Mouse (Mus musculus): Measurements from ENCODE around the gene Nlgn1.

Nlgn1 gene

GRCm38 (mm10) chr3:25683696-25684095 lies 648.6 kb downstream of the Nlgn1 start:
- TF ChIP-seq GATA4 (IDR thresholded peaks at IDR 0.05; ENCODE audit: insufficient replicate concordance, low read length), result no peak

GRCm38 (mm10) chr3:25679373-25679772 lies 652.9 kb downstream of the Nlgn1 start:
- no peak for TF ChIP-seq GATA4 (IDR thresholded peaks at IDR 0.05; ENCODE audit: insufficient replicate concordance, low read length)

DNA sequence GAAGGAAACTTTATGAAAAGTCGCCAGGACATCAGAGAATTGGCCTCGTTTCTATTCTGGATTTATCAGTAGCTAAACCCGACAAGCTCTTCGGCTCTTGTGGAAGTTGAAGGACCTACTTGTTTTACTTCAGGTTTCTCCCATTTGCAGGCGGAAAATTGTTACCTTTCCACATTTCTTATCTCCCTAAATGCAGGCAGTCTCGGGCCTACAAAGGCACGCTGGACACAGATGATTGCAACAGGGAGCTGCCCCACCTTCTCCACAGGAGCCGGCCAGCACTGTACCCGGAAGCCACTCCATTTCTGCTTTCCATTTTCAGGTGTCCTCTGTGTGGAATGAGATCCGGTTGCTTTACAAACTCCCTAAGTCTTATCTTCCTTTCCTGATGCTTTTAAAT lies 656.4 kb downstream of the Nlgn1 start:
- no peak for TF ChIP-seq GATA4 (IDR thresholded peaks at IDR 0.05; ENCODE audit: insufficient replicate concordance, low read length)

- TF ChIP-seq GATA4 (IDR thresholded peaks at IDR 0.05; ENCODE audit: insufficient replicate concordance, low read length), result no peak
Measured at GRCm38 (mm10) chr3:25675069-25675468, 657.2 kb downstream of the Nlgn1 start.

- no peak for TF ChIP-seq GATA4 (IDR thresholded peaks at IDR 0.05; ENCODE audit: insufficient replicate concordance, low read length)
Measured at GRCm38 (mm10) chr3:25673408-25673807, 658.9 kb downstream of the Nlgn1 start.

DNA sequence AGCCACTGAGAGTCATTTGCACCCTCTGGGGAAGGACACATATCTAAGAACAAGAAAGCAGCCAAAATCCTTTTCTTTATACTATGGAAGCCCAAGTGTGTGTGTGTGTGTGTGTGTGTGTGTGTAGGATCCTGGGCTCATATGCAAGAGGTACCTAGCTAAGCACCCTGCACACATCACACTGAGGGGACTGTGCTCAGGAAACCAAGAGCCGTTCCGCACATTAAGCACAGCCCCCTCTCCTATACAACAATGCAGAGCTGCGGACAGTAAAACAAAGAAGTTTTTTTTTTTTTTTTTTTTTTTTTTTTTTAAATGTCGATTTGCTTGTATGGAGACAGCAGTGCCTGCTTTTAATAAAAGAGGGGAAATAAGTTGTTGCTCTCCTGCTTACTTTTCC lies 659.5 kb downstream of the Nlgn1 start:
- TF ChIP-seq GATA4 (IDR thresholded peaks at IDR 0.05; ENCODE audit: insufficient replicate concordance, low read length), result no peak

DNA sequence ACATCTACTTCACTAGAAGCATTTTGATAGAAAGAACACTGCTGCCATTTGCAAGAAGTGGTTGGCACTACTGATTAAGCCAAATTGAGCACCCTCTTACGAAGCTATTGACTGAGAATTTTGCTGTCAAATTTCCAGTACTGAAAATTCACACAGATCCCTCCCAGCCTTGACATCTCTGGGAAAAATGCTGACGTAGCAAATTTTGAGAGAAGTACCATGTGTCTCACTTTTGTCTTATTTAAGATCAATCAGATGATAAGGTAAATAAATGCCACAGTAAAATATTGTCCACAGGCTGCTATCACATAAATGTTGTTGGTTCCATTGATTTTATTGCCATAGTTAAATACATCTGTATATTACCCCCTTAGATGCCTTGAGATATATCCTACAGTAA lies 668.8 kb downstream of the Nlgn1 start:
- TF ChIP-seq GATA4 (IDR thresholded peaks at IDR 0.05; ENCODE audit: insufficient replicate concordance, low read length), result no peak

DNA sequence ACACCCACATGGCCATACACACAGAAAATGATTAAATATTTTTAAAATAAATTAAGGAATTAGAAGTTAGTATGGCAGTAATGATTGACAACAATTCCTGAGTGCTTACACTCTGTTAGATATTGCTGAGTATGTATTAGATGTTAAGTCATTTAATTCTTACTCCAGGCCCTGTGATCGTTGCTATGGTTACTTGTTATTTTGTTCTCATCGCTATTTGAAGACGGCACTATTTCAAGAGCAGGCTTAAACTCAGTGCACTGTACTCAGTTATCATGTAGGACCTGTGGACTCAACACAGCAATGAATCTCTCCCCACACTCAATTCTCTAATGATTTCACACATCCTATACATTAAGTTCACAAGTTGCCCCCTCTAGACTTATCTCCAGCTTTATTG lies 672.0 kb downstream of the Nlgn1 start:
- TF ChIP-seq GATA4 (IDR thresholded peaks at IDR 0.05; ENCODE audit: insufficient replicate concordance, low read length), result no peak

- no peak for TF ChIP-seq GATA4 (IDR thresholded peaks at IDR 0.05; ENCODE audit: insufficient replicate concordance, low read length)
Measured at GRCm38 (mm10) chr3:25658006-25658405, 674.3 kb downstream of the Nlgn1 start.

DNA sequence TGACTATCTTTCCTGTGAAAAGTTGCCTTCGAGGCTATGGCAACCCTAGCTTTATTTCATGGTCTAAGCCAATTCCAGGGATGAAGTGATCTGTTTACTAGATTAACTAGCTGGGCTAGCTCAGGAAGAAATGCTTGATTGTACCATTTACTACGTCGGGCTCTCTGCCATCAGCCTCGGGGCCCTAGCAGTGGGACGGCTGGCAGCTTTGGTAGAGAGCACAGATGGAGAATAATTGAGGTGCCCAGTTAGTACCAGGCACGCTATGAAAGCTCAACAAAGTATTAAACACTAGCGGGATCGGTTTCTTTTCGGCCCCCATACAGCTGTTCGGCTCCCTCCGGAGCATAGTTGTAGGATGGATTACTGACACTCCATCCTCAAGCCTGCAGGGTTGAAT lies 675.2 kb downstream of the Nlgn1 start:
- TF ChIP-seq GATA4 (IDR thresholded peaks at IDR 0.05; ENCODE audit: insufficient replicate concordance, low read length), result no peak

- no peak for TF ChIP-seq GATA4 (IDR thresholded peaks at IDR 0.05; ENCODE audit: insufficient replicate concordance, low read length)
Measured at GRCm38 (mm10) chr3:25653010-25653409, 679.2 kb downstream of the Nlgn1 start.

- no peak for TF ChIP-seq GATA4 (IDR thresholded peaks at IDR 0.05; ENCODE audit: insufficient replicate concordance, low read length)
Measured at GRCm38 (mm10) chr3:25645895-25646691, 686.2 kb downstream of the Nlgn1 start.

GRCm38 (mm10) chr3:25629198-25629597 lies 703.1 kb downstream of the Nlgn1 start:
- TF ChIP-seq GATA4 (IDR thresholded peaks at IDR 0.05; ENCODE audit: insufficient replicate concordance, low read length), result no peak

- TF ChIP-seq GATA4 (IDR thresholded peaks at IDR 0.05; ENCODE audit: insufficient replicate concordance, low read length), result no peak
Measured at GRCm38 (mm10) chr3:25606597-25606996, 725.7 kb downstream of the Nlgn1 start.

GRCm38 (mm10) chr3:25597513-25597912 lies 734.7 kb downstream of the Nlgn1 start:
- no peak for TF ChIP-seq GATA4 (IDR thresholded peaks at IDR 0.05; ENCODE audit: insufficient replicate concordance, low read length)

DNA sequence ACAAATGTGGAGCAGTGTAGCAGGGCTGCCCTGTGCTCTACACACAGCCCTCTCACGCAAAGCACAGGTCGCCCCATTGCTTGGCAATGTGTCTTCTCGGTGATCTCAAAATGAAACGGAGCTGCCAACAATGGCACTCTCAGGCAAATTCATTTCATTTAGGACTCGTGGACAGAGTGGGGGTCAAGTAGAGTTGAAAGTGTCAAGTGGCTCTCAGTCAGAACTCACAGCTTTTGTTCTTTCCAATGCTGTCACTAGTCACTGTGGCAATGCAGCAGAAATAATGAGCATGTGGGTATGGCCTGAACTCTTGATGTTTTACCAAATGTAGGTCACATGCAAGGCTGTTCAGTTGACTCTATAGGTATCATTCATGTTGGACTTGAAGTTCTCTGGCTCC lies 756.7 kb downstream of the Nlgn1 start:
- no peak for TF ChIP-seq GATA4 (IDR thresholded peaks at IDR 0.05; ENCODE audit: insufficient replicate concordance, low read length)

DNA sequence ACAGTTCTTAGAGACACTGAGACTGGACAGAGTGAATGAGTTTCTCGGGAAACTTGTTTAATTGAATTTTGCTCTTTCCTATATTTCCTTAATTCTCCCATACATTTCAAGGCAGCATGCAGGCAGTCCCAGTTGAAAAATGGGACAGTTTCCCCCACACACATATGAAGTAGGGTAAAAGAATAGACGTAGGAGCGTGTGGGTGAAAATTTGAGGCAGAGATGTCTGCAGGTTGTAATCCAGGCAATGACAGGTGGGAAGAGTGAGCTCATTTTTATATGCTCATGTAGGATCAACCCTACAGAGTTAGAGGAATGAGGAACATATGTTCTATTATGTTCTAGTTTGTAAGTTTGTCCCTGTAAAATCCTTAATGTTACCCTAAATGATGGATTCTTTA lies 757.4 kb downstream of the Nlgn1 start:
- no peak for TF ChIP-seq GATA4 (IDR thresholded peaks at IDR 0.05; ENCODE audit: insufficient replicate concordance, low read length)
